Mouse (Mus musculus) B cell, adult 2 months (primary cell): ENCODE measurements at regions not wholly inside any gene's neighbourhood (a gene's known extent, or its start where the extent isn't known, plus 50 kb on each side); places are given as distances from the start of the nearest gene placed in this dataset.

Experiments used
- DNase-seq, 2 experiments: peaks; one replicate each; pipeline ENCODE4 v3.0.0; 2022

DNA sequence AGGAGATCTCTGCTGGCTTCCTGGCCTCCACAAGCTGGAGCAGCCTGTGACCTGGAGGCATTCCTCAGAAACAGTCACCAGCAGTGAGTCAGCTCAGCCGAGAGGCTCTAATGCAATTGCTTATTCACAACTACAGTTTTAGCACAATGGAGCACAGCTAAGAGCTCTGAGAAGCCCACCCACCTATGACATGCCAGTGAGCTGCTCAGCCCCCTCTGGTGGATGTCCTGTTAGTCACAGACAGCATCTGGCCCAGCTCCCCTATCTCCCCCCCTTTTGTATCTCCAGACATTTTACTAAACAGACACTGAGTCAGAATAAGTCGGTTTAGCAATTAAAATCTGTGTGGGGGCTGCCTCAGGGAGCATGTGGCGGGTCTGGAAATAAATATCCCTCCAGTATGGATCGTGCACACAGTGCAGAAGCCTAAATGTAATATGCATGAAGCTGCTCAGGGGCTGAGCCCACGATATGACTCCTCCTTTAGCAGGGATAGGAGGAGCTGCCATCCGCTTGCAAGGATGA lies 88.9 kb upstream of the Spred2 start:
- no peak for DNase-seq

DNA sequence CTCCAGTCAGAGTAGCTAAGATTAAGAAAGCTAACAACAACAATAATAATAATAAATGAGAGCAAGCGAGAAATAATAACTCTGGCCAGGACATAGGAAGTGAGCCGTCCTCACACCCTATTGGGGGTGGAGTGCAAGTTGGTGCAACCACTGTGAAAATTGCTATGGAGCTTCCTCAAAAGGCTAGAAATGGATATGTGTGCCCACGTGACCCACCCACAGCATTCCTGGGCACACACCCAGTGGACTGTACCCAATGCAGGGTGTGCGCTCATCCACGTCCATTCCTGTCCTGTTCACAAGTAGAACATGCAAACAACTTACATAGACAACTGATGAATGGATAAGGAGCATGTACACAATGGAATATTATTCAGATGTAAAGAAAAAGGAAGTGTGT lies 85.2 kb upstream of the Spred2 start:
- DNase-seq: no peak

DNA sequence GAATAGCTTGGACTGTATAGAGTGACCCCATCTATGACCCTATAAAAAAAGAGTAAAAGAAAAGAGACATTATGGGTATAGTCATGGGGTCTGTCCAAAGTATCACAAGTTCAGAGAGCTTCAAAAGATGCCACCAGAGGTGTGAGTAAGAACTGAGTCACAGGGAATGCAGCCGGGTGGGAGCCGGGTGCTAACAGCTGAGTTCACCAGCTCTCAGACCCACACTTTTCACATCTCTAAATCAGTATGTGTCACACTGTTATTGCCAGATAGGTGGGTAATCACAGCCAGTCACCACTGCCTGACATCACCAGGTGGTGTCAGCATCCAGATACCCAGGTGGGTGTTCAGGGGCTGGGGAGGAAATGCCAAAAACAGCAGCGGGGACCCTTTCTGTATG lies 81.1 kb upstream of the Spred2 start:
- no peak for DNase-seq

DNA sequence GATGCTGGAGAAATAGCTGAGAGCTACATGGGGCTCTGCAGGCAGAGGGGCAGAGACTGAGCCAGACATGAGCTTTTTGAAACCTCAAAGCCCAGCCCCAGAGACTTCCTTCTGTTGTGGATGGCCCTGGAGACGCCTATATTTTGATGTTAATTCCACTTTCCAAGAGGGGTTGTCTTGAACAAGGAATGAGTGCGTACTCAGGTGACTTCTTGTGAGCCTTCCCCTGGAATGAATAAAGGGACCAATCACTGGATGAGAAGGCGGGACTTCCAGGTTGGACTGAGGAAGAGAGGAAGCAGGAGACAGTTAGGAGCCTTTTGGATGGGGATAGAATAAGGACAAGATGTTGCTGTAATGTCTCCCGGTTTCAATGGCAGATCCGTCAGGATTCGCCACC lies 76.3 kb upstream of the Spred2 start:
- no peak for DNase-seq

DNA sequence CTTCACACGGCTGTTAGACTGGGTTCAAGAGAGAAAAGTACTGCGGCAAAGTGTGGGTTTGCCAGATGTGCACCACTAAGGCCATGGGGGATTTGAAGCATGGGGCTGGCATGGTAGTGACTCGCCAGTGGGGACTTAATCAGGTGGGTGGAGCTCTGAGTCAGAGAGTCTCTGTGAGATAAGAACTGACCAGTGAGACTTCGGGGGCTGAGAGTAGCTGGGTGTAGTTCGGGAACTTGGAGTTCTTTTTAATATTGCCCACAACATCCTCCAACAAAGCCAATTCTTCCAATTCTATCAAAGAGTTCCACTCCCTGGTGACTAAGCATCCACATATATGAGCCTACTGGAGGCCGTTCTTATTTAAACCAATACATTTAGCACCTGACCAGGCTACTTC lies 75.8 kb upstream of the Spred2 start:
- DNase-seq: no peak

DNA sequence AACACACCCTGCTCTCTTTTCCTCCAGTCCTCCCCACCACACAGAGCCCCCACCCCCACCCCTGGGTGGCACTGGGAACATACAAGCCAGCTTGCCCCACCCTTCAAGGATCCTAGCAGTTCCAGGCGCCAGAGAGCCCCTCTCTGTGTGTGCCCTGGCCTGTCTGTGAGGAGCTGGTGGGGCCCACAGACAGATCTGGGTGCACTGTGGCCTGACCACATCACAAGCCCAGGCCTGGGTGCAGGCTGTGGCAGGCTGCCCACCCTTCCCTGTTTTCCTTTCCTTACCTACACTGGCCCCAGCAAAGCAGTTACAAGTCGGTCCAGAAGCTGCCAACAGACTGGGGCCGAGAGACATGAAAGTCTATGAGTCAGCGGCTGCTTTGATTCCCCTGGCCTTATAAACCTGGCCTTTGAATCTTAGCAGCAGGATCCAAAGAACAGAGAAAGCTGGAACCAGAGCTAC lies 74.8 kb upstream of the Spred2 start:
- no peak for DNase-seq

DNA sequence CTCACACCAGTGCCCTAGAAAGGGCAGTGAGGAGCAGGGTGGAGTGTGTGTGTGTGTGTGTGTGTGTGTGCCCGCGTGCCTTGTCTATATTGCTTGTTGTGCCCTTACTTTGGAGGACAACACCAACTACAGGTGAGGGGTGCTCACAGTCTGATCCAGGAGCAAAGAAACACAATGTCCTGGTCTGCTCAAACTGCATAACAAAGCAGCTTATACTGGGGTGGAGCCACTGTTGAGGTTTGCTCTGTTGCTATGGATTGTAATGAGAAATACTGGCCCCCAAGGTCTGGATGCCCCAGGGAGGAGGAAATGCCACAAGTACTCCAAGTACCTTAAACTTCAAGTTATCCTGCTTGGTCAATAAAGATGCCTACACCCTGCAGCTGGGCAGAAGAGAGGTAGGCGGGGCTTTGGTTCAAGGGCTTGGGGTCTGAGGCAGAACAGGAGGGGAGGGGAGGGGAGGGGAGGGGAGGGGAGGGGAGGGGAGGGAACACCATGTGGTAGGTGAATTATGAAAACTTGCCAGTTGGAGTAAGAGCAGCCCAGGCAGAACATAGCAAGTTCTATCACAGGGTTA lies 74.2 kb upstream of the Spred2 start:
- DNase-seq: no peak

DNA sequence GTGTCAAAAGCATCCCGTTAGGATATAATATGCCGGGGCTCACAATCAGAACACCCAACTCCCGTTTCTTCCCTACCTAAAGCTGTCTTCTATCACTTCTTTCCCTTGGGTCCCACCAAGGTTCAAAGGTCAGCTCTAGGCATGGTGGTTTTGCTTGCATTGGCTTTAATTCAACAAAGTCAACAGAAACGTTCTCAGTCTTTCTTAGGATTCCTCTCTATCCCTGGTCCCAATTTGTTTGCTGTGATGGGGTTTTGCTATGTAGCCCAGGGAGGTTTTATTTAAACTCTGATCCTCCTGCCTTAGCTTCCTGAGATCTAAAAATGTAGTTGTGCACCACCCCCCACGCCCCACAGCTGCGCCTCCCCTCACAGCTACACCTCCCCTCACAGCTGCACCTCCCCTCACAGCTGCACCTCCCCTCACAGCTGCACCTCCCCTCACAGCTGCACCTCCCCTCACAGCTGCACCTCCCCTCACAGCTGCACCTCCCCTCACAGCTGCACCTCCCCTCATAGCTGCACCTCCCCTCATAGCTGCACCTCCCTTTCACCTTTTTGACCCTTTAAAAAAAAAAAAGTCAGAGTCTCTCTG lies 73.1 kb upstream of the Spred2 start:
- no peak for DNase-seq

DNA sequence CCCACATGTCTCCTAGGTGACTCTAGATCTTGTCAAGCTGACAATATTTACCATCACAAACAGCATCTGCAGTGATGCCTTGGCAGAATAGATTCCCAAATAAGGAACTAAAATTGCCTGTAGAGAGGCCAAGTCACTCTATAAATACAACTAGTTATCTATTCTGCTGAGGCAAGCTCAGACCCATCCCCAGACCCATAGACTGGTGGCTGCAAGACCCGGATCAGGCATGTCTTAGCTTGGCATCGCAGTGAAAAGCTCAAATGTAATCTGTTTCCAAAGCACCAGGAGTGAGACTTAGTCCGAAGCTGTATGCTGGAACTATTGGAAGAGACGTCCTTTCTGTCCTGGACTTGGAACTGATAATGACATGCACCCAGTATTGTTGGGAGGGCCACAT lies 62.6 kb upstream of the Spred2 start:
- DNase-seq: no peak

DNA sequence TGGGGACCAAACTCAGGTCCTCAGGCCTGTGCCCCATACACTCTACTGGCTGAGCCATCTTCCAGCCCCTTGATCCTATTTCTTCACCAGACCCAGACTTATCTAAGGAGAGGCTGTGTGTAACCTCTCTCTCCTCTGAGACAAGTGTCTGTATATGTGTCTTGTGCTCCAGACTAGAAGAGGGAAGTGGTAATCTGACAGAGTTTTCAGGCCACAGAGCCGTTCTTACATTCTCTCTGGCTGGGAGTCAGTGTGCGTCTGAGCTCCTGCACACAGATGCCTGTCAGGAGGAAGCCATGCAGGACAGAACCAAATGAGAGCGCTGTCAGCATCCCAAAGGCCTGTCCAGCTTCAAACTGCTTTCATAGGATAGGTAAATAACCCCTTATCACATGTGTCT lies 60.8 kb upstream of the Spred2 start:
- DNase-seq: no peak

DNA sequence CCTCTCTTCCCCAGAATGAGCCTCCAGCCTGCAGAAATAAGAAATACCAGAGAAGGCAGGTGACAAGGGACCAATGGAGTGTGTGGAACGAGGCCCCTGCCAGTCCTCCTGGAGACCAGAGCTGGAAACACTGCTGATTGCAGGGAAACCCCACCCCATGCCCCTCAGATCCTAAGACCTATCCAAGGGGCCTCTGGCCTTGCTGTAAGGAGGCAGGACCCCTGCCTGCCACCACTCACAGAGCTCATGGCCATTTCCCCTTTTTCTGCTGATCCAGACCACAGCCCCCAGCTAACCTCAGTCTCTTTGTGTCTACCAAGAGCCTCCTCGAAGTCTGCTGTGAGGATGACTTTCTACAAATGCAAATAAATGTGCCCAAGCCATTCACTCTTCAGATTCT lies 57.9 kb upstream of the Spred2 start:
- DNase-seq: no peak

DNA sequence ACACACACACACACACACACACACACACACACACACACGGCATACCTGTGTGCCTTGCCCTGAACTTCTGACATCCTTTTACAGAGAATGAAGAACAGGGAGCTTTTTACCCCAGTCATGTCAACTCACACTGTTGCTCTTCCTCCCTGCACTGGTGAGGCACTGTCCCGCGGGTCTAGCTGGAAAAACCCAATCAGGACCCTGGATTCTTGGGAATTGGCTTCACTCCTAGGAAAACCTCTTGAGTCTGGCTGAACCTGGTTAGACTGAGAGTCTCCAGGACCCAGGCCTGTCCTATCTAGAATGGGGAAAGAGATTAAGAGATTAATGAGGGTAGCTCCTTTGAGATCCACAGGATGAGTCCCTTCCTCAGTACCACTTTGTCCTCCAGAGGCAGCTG lies 54.5 kb upstream of the Spred2 start:
- DNase-seq: no peak

DNA sequence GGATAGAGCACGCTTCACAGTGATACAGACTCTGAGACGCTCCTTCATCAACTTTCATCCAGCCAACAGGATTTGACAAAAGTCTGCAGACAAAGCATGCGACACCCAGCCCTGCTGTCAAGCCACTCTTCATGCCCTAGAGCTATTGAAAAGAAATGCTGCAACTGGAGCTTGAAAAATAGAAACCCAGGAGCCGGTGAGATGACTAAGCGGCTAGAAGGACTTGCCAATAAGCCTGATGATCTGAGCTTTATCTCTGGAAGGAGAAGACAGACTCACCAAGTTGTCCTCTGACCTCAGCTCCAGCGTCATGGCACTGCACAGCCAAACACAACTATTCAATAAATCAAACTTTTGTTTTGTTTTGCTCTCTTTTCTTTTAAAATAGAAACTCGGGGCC lies 54.0 kb upstream of the Spred2 start:
- no peak for DNase-seq

DNA sequence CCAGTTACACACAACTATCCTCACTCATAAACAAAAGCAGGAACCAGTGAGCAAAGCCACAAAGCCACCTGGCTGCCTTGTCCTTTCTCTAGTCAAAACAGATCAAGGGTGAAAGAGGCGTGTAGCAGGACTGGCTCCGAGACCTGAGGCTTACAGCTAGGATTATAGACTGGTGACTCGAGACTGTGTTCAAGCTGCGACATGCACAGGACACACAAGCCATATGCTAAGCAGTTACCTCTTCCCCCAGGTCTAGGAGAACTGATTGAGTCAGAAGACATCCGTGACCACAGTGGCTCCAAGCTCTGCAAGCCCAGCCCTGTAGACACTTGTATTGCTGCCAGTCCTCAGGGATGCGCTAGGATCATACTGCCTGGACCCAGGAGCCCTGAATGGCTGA lies 50.4 kb upstream of the Spred2 start:
- no peak for DNase-seq
